Mouse (Mus musculus) G1E-ER4 (cell line): ENCODE data around the gene Gm8237. TPM values are rescaled to one million over a fixed set of nuclear protein-coding genes. Genes with fewer than 3 reads are reported as not detected.
"Not testable (repeated sequence)": the region's sequence is repeated elsewhere in the genome, so short reads cannot be mapped to it uniquely, and the experiment has no call there.

Experiments
- GATA1 ChIP-seq: IDR thresholded peaks from one replicate; pipeline ENCODE4 v1.8.0; 2012; ENCODE audit warnings: low read length, inconsistent platforms
- polyA plus RNA-seq: library from polyadenylated mRNA; stranded (reverse); fragments of >175 nt; gene quantifications from 2 replicates; pipeline ENCODE4 v1.2.3, GENCODE M21; 2012

Gene Gm8237
- not detected in 2 replicates for polyA plus RNA-seq

DNA sequence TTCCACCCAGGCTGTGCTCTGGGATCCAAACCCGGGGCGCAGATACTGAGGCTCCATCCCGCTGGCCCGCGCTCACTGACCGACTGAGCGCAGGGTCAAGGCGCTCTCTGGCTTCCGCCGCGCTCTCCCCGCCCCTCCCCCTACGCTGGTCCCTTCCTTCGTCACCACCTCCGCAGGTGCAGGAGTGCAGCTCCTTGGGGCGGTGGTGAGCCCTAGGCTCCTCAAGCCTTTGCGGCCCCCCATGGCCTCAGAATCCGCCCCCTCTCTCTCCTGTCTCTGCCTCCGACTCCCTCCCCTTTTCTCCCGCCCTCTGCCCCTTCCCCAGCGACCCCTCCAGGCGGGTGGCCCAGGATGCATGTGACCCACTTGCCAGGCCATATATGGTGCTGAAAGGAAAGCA, at the start of gene Gm8237:
TSS of gene Gm8237 (minus strand) at position 142 of the 400 bp plus-strand sequence.
- not testable (repeated sequence) for TF ChIP-seq GATA1

DNA sequence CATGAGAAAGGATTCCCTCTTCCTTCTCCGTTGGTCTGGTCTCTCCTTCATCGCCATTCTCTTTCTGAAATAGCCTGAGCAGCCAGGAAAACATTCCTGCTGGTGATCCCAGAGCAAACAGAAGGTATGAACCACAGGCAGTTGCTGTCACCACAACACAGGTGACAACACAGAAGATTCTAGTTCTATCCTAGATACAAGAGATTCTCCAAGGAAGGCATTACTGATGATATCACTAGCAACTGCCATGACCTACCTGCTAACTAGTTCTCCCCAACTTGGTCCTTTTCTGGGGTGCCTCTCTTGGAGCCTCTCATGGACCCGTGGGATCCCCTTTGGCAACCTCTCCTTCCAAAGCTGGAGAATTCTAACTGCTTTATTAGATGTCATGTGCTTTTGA, 50.0 kb downstream of the Gm8237 start, which contains the start of gene Gm3424:
TSS of gene Gm3424 (minus strand) at position 101 of the 400 bp plus-strand sequence.
- not testable (repeated sequence) for TF ChIP-seq GATA1

Other genes with a start within 250 kb of the Gm8237 start
- not detected in 2 replicates for gene Gm8265, start 247.4 kb downstream of the Gm8237 start, polyA plus RNA-seq
- not detected in 2 replicates for gene Gm9603, start 192.9 kb downstream of the Gm8237 start, polyA plus RNA-seq
- not detected in 2 replicates for gene Gm3373, start 138.8 kb downstream of the Gm8237 start, polyA plus RNA-seq
- not detected in 2 replicates for gene Gm3383, start 72.4 kb downstream of the Gm8237 start, polyA plus RNA-seq
- not detected in 2 replicates for gene Gm3424, start 50.1 kb downstream of the Gm8237 start, polyA plus RNA-seq
- gene Gm3248, start 81.4 kb upstream of the Gm8237 start, polyA plus RNA-seq, result not detected in 2 replicates
- gene Gm3453, start 98.8 kb upstream of the Gm8237 start, polyA plus RNA-seq, result not detected in 2 replicates
- gene Gm6337, start 177.9 kb upstream of the Gm8237 start, polyA plus RNA-seq, result not detected in 2 replicates
- gene Gm8206, start 213.6 kb upstream of the Gm8237 start, polyA plus RNA-seq, result not detected in 2 replicates
- gene Gm3468, start 228.3 kb upstream of the Gm8237 start, polyA plus RNA-seq, result not detected in 2 replicates
- gene Gm3476, start 245.4 kb upstream of the Gm8237 start, polyA plus RNA-seq, result not detected in 2 replicates